Mouse (Mus musculus): ENCODE data around the gene Cd5.

The Cd5 gene

DNA sequence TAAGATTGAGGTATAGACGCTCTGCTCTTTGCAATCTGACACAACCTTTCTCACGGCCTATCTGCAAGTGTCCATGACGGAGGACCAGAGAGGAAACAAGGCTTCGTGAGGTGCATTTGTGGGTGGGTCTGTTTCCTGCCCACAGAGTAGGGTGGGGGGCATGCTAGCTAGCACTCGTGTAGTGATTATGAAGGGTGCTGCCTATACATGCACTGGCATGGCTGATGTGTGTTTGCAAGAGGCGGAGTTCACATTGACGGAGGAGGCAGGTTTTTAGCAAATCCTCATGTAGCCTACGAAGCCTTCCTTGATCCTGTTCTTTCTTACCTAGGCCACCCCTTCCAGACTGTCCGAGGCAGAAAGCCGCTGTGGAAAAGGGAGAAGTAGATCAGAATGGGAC, 8.9 kb downstream of the Cd5 start:
- peak; percentile 67 for DNase-seq (ENCODE audit: low read depth, low spot score)

DNA sequence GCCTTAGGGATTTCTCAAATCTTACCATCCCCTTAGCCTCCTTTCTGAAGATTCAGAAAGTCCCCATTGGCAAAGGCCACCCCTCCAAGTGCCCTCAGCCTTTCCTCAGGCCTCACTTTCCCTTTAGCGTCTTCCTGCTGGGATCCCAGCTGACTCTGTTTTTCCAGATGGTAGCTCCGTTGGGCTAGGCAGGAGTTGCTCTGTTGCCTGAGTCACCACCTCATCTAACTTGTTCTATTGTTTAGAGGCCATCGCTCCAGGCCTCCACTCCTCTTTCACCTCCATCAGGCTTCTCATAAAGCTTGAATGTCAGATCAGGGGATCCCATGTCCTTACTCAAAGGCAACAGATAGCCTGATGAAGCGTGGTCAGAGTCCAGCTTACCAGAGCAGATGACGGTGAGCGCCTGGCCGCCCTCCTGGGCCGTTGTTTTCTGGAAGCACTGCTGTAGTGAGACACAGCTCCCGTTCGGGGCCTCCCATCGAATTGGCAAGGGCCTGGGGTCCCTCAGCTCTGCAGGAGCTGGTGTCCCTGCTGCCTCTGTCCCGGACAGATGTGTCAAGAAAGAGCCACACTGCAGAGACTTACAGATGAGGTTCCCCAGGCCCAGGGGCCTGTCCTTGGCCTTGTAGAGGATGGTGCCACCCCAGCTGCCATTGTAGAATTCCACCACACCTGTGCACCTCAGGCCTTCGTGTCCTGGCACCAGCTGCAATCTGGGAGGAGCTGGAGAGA, 14.0 kb downstream of the Cd5 start:
- no peak for DNase-seq (ENCODE audit: low read depth, low spot score)

DNA sequence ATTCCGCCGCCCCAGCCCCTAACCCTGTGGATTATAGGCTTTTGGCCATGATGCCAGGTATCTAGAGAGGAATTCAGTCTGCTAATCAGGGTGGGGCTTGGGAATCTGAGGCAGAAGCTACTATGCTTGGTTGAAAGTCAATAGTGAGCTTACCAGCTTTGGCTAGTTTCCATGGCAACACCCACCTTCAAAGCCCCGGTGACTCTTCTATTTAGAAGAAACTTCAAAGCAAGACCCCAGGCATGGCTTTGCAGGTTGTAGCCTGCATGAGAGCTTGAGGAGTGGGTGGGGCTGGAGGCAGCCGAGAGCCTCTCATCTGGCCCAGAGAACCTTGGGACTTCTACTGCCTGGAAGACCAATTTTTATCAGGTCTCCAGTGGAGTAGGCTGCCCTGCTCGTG, 15.2 kb downstream of the Cd5 start:
- DNase-seq (ENCODE audit: low read depth, low spot score): no peak

DNA sequence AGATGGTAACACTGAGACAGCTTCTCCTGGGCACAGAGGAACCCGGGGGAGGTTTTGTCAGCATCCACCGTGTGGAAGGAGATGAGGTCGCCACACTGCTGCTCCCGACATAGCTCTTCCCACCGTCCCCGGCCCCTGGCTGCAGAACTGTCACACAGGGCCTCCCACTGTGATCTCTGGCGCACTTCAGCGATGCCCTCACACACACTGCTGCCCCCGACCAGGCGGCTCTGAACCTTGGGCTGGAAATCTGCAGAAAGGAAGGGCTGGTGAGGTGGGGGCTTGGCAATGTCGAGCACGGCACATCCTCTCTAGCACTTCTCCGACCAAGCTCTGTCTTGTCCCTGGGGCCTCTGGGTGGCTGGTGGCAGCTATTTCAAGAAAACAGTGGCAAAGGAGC, 15.7 kb downstream of the Cd5 start:
- DNase-seq (ENCODE audit: low read depth, low spot score): no peak

DNA sequence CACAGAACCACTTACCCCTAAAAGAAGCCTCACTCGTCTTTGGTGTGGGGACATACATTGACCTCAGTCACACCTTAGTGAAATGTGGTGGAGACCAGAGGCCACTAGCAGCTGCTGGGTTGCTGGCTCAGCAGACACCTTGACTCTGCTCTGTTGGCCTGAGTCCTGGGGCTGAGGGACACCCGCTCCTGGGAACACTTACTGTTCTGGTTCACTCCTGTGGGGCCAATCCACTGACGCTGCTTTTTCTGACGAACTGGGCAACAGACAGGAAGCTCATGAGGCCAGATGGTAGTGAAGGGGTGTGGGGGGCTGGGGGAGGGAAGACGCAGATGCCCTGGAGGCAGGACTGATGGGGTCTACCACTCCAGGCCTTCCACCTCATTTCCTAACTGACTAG, 17.7 kb downstream of the Cd5 start:
- DNase-seq (ENCODE audit: low read depth, low spot score): no peak

DNA sequence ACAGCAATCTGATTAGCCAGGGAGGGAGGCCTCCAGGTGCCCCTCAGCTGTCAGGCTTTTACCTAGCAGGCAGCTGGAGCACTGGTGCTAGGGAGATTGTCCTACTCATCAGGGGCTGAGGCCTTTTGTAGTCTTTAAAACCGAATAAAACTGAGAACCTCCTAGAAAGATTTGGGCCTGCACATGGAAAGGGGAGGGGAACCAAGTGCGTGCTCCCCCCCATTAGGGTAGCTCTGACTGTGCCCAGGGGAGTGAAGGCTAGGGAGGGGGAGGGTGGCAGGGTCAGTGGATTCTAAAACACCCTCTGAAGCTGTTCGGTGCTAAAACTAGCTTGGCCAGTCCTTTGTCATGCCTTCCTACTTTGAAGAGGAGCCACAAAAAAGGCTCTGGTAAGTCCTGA, 18.3 kb downstream of the Cd5 start:
- no peak for DNase-seq (ENCODE audit: low read depth, low spot score)

DNA sequence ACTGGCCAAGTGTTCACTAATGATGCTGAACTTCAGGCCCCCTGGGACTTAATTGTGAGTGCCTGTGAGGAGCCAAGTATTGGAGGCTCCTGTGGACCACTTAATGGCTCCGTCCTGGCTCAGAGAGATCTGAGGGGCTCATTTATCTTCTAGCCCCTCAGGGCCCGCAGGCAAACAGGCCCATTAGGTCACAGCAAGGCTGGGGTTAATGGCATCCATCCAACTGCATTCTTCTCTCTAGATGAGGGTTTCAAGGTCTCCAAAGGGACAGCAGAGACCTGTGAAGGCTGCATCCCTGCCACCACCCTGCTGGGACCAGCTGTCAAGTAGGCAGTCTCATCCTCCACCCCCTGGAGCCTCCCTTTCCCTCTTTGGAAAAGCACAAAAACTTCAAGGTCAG, 19.1 kb downstream of the Cd5 start:
- no peak for DNase-seq (ENCODE audit: low read depth, low spot score)

DNA sequence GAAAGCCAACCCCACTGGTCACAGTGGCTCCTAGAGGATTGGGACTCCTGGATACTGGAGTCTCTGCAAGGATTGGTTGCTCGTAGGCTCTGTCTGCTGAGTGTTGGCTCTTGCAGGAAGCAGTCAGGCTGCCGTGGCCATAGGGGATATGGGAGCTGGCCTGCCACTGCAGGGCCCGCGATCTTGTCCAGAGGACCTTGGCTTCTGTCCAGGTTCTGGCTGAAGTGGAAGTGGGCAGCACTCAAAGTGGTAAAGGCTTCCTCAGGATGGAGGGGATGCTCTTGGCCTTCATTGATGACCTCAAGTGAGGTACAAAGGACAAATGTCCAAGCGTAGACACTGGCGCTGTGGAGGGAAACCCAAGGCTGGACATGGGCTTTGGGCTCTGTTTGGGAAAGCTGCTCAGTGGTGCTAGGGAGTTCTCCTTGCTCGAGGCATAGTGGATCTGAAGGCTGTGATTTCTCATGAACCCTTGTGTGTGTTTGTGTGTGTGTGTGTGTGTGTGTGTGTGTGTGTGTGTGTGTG, 20.5 kb downstream of the Cd5 start:
- no peak for DNase-seq (ENCODE audit: low read depth, low spot score)

DNA sequence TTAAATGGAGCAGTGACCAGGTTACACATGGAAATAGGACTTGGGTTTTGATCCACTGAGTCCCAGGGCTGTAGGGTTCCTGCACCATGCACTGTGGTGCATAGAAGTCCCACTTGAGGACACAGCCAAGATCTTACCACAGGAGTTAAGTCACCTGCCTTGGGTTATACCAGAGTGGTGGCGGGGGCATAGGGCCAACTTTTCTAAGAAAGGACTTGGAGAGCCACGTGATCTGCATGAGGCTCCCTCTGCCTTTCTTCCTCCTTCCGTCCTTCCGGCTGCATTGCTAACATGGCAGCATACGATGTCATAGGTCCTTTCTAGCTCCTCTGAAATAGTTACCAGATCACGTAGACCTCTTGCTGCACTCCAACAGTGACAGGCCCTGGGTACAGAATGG, 23.3 kb downstream of the Cd5 start:
- peak; percentile 63 for DNase-seq (ENCODE audit: low read depth, low spot score)

DNA sequence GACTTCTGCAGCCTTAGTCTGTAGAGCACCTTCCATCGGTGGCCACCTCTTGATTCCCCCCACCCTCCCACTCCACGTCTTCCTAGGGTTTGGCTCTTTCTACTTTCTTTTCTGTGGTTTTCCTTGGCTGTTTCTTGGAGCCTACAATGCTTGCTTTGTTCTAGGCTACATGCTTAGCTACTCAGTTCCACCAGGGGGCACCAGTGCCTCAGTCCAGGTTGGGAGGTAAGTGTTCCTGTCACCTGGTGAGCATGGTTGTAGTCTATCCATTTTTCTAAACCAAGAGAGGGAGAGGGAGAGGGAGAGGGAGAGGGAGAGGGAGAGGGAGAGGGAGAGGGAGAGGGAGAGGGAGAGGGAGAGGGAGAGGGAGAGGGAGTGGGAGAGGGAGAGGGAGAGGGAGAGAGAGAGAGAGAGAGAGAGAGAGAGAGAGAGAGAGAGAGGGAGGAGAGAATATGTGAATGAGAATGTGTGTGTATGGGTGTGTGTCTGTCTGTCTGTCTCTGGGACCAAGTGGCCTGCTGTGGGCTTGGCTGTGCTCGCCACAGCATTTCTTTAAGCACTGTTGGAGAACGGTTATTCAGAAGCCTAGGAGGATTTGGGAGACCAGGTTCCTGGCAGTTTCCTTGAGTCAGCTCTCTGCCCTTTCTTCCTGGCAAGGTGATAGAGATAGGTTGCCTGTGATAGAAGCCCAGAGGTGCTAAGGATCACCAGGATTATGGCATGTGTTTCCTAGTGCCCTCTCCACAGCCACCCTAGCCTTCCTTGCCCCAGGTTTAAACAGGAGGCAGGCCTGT, 23.9 kb downstream of the Cd5 start:
- peak; percentile 81 for DNase-seq (ENCODE audit: low read depth, low spot score)

DNA sequence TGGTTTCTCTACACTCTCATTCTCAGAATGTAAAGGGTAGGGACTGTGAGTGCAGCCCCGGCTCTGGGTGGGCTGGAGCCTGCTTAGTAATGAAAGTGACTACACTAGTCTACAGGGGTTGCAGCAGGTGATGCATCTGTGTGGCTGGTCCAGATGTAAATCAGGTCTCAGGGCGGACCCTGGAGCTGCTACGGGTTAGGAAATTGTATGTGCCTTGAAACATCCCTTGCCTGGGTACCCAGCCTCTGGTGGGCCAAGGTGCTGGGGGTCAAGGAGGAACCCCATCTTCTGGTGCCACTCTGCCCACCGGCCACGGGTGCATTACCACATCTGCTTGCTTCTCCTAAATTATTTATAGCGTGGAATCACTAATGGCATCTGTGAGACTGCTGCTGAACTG, 24.6 kb downstream of the Cd5 start:
- DNase-seq (ENCODE audit: low read depth, low spot score): no peak

DNA sequence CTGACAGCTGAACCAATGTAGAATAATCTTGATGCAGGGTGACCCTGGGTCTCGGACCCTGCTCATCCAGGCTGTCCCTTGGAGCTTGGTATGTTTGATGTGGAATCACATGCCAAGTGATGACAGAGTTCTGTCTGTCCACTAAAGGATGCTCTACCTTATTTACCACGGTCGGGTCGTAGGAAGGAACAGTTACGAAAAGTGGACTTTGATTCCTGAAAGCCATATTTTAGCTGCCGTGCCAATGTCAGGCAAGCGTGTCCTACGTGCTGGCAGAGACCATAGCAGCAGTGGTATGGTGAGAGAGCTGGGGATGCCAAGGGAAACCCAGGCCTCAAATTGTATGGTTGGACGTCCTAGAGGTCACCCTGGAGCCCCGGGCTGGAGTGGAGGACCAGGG, 25.3 kb downstream of the Cd5 start:
- DNase-seq (ENCODE audit: low read depth, low spot score): no peak

DNA sequence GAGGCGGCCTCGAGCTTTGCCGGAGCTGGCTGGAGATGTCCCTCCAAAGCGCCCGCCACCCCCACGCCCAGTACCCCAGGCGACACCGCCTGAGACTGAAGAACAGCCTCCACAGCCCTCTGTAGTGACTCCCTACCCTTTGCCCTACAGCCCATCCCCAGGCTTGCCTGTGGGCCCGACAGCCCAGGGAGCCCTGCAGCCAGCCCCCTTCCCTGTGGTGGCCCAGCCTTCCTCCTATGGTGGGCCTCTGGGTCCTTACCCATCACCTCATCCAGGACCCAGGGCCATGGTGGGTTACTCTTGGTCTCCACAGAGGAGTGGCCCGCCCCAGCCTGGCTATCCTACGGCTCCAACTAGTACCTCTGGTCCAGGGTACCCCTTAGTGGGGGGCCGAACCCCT, 26.2 kb downstream of the Cd5 start:
- DNase-seq (ENCODE audit: low read depth, low spot score): no peak

DNA sequence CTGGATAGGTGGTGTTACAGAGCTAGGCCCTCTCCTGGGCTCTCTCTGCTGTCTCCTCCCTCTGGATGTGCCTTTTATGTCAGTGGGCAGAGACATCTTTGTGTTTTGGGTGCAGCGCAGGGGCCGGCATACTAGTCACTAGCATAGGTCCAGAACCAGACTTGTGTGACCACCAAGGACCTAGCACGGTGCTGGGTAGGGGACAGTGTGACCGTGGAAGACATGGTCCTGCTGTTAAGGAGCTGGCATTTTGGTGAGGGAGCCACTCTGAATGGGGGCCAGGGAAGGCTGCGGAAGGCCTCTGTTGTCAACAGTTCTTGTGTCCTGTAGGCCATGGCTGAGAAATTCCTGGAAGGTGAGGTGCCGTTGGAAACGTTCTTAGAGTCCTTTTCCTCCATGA, 26.6 kb downstream of the Cd5 start:
- no peak for DNase-seq (ENCODE audit: low read depth, low spot score)

DNA sequence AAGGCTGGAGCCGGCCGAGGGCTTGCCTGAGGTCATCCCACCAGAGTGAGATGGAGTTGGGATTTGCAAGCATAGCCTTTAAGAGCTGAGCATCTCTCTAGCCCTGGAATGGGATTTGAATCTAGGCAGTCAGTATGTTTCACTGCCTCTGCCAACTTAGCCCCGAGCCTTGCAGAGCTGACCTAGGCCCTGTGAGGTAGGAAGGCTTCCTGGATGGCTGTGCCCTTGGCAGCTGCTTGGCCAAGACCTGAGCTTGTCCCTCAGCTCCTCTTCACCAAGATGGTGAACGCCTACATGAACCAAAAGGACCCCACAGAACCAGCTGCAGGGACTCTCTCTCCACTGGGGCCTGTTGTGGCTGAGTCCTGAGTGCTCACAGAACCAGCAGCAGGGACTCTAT, 28.1 kb downstream of the Cd5 start:
- DNase-seq (ENCODE audit: low read depth, low spot score): no peak

DNA sequence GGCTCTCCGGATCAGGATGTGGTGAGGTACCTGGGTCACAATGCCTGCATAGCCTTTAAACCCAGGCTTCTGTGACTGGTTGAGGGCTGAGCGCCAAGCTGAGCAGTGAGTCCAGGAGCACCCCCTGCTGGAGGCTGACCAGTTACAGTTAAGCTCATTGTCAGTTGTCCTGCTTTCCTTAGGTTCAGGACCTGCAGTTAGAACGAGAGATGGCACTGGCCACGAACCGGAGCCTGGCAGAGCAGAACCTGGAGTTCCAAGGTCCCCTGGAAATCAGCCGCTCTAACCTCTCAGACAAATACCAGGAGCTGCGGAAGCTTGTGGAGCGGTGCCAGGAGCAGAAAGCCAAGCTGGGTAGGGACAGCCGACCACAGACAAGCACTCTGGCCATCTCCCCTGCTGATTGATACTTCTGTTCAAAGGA, 28.7 kb downstream of the Cd5 start:
- DNase-seq (ENCODE audit: low read depth, low spot score): peak; percentile 80

DNA sequence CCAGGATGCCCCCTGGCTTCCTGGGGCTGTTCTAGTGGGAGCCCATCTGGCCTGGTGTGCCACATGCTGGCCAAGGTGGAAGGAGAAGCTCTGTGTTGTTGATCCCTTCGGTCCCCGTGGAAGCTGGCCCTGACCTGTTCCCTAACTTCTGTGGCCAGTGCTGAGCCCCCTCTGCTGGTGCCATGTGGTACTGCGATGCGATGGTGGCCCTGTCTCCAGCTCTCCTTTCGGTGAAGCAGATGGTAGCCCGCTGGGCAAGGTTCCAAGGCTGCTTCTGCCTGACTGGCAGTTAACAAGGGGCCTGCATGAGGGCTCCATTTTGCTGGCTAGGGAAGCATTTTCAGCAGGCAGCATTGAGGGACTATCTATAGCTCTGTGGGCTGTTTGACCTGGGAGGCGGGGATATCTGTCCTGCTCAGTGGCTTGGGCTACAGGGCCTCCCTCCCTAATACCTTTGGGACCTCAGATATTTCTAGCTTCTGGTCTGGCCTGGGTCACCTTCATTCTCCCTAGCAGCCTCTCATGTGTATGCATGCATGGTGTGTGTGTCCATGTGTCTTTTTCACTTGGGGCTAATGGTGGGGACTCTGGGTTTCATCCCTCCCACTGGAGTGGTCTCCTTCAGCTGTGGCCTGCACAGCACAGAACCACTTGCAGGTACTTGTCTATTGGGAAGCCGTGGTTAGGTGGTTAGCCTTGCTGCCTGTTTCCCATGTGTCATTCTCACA, 29.3 kb downstream of the Cd5 start:
- DNase-seq (ENCODE audit: low read depth, low spot score): peak; percentile 78

DNA sequence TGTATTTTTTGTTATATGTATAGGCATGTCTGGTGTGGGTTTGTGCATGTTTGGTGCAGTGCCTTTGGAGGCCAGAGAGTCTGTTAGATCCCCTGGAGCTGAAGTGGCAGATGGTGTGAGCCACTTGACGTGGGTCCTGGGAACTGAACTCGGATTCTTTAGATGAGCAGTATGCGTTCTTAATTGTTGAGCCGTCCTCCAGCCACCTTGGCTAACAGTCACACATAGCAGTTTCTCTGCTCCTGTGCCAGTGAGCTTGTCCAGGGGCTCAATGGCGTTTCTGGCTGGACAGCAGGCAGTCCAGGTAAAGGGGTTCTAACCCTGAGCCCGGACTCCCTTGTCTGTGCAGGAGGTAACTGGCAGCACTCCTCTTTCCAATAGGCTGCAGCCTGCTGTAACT, 29.9 kb downstream of the Cd5 start:
- DNase-seq (ENCODE audit: low read depth, low spot score): no peak

DNA sequence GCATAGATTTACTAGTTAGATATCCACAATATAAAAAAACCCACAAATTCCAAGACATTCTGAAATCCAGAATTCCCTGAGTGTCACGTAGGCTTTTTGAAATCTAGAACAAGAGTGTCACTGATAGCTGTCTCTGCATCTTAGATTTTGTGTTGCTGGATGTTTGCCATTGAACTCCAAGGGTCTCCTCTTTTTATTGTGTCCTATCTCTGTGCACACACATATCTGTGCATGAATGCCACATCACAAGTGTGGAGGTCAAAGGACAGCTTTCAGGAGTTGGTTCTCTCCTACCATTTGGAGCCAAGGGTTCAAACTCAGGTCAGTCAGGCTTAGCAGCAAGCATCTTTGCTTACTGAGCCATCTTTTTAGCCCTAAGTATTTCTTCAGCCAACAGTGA, 30.9 kb downstream of the Cd5 start:
- DNase-seq (ENCODE audit: low read depth, low spot score): no peak

DNA sequence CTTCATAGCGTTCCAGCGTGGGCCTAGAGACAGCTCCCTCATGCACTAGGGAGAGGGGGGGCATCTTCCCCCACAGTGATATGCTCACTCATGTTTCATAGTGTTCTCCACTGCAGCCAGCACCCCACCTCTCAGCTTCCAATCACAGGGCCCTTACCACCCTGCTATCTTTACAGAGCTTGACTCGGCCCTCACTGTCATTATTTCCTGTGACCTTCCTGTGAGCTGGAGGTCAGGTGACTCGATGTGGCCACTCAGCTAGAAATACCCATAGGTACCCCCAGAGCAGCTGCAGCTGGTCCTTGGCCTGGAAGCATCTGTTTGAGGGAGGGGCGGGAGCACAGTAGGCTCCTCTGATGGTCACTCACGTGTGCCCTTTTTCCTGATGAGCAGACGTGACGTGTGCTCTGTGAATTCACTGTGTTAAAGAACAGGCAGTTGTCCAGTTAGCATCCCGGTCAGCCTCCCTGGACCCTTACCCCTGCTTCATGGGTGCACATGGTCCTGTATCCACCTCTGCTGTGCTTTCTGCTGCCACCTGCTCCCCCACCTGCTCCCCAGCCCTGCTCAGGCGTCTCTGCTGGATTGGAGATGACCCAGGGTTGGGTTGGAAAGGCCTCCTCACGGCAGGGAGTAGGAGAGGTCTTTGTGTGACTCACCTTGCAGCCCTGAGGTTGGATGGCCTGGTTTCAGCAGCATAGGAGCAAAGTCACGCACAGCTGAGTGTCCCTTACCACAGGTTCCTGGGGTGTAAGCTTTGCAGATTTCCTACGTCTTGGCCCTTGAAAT, 31.5 kb downstream of the Cd5 start:
- DNase-seq (ENCODE audit: low read depth, low spot score): no peak

DNA sequence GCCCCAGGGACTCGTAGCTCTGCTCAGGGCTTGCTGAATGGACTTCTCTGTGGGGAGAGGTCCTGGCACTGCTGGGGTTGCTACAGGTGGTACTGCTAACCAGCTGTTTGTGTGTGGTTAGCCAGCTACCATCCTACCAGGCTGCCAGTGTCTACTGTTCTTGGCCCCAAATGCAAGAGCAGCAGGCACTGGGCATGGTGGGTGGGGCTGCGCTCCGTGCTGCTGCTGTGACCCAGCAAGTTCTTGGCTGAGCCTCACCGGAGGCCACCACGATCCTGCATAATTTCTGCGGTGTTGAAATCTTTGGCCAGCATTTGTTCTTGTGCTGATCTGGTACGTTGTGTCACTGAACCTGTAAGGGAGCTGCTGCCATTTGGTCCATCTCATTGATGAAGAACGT, 35.3 kb downstream of the Cd5 start:
- no peak for DNase-seq (ENCODE audit: low read depth, low spot score)

DNA sequence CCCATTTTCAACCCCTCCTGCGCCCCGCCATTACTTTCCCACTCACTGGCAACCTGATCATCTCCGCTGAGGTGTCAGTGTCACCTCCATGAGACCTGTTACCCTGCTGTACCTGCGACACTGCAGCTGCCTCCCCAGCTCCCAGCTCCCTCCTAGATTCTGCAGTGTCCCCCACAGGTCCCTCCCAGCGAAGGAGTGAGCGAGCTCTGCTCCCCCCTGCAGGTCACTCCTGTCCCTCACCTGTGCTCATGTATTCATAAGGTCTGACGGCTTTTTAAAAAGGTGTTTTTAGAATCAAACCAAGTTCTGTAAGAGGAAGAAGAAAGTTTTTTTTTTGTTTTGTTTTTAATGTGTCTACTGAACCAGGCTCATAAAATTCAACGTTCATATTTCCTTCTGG, 36.7 kb downstream of the Cd5 start:
- DNase-seq (ENCODE audit: low read depth, low spot score): no peak

Data from CD4-positive helper T cell, adult 2 months (primary cell).